Mouse (Mus musculus): ENCODE data around the gene Creb1.
"Not testable (repeated sequence)": the region's sequence is repeated elsewhere in the genome, so short reads cannot be mapped to it uniquely, and the experiment has no call there.

The Creb1 gene

GRCm38 (mm10) chr1:64538837-64539367, 6.5 kb downstream of the Creb1 start:
- DNase-seq (ENCODE audit: low read depth, low spot score): no peak

DNA sequence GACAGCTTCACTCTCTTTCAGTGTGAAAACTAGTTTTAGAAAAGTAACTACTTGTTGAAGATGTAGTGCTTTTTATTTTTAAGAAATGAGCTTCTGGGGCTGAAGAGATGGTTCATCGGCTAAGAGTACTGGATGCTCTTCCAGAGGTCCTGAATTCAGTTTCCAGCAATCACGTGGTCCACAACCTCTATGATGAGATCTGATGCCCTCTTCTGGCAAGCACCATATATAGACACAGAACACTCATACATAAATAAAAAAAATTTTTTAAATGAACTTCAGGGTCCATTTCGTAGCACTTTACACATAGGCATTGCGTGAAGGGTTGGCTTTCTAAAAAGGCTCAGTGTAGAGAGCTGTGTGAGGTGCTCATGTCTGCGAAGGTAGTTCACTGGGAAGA, 11.3 kb downstream of the Creb1 start:
- no peak for DNase-seq (ENCODE audit: low read depth, low spot score)

- no peak for DNase-seq (ENCODE audit: low read depth, low spot score)
These were observed 13.6 kb downstream of the Creb1 start for GRCm38 (mm10) chr1:64546070-64546469.

DNA sequence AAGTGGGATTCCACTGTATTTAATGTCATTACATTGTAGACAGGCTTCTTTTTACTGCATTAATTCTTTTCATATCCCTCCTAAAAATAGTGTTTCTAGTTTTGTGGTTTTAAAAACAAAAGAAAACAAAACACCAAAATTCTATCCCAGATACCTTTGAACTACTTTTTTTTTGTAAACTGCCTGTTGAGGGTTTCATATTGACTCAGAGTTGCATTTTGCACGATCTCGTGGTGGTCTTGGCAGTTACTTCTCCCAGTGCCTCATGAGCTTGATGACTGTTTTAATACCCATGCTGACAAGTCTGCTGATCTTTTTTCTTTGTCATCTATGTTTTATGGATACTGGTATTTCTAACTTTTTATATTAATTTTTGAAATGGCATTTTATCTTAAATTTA, 16.9 kb downstream of the Creb1 start:
- no peak for DNase-seq (ENCODE audit: low read depth, low spot score)

DNA sequence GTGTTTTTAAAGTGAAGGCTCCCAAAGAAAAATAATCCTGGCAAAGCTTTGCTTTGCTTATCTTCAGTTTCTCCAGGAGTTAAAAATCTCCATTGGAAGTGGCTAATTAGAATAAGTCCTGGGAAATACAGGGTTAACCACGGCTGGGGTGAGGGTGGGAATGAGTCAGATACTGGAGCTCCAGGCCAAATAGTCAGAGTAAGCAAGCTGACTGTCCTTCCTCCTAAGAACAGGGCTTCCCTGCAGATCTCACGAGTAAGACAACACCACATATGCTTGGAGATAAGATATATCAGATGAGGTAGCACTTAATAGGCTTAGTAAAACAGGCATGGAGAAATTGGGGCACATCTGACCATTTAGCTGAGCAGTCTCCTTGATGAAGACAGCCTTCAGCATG, 19.5 kb downstream of the Creb1 start:
- DNase-seq (ENCODE audit: low read depth, low spot score): no peak

- DNase-seq (ENCODE audit: low read depth, low spot score): no peak
These were observed 27.7 kb downstream of the Creb1 start for GRCm38 (mm10) chr1:64560105-64560504.

DNA sequence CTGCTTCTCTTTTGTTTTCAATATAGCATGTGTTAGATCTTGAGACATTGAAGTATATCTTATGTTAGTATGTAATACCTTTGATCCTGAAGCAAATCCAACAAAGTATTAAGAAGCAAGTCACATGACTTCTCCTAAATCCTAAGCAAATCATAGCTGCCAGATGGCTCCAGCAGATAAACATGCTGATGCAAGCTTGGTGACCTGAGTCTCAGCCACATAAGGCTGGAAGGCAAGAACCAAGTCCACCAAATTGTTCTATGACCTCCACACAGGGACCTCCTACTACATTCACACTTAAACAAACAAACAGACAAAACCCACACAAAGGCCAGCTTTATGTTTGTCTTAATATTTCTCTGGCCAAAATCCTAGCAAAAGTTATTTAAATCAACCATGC, 35.8 kb downstream of the Creb1 start:
- DNase-seq (ENCODE audit: low read depth, low spot score): no peak

DNA sequence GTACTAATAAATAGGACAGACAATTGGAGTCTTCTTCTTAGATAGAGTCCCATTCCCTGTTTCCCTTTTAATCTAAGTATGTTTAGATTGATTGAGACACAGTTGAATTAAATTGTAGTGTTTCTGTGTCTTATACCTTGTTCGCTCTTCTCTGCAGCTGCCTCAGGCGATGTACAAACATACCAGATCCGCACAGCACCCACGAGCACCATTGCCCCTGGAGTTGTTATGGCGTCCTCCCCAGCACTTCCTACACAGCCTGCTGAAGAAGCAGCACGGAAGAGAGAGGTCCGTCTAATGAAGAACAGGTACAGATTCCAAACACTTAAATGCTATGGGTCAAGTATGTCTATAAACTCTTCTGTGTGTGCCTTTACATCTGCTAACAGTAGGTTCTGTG, 43.6 kb downstream of the Creb1 start:
- no peak for DNase-seq (ENCODE audit: low read depth, low spot score)

DNA sequence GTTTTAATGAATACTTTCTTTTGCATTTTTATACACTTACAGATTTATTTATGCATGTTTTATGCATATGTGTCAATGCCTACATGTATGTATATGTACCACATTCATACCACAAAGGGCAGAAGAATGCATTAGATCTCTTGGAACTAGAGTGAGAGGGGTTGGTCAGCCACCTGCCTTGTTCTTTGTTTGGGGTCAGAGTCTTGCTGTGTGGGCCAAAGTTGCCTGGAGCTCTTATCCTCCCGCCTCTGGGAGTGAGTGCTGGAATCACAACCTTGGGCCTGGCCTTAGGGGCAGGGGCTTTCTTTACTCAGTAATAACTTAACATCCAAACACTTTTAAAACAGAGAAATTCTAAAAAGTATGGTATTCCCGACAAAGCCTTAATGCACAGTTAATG, 44.3 kb downstream of the Creb1 start:
- no peak for DNase-seq (ENCODE audit: low read depth, low spot score)

- DNase-seq (ENCODE audit: low read depth, low spot score): not testable (repeated sequence)
These were observed 45.5 kb downstream of the Creb1 start for GRCm38 (mm10) chr1:64577911-64578310.

DNA sequence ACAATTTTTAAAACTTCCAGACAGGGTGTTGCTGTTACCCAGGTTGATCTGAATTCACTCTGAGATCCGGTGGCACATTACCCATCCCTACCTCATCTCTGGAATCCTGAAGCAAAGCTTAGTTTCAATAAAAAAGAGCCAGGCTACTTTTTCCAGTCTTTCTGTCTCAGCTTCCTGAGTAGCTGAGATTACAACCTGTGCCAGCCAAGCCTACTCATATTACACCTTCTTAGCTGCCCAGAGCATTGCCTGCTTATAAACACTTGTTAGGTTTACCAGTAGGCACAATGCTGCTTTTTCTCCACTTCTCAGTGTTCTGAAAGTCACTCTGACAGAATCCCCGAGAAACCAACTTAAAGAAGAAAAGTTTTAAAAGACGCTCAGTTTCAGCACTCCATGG, 46.4 kb downstream of the Creb1 start:
- no peak for DNase-seq (ENCODE audit: low read depth, low spot score)

- DNase-seq (ENCODE audit: low read depth, low spot score): no peak
These were observed 66.5 kb downstream of the Creb1 start for GRCm38 (mm10) chr1:64598926-64599325.

GRCm38 (mm10) chr1:64600413-64601077, 68.1 kb downstream of the Creb1 start:
- no peak for DNase-seq (ENCODE audit: low read depth, low spot score)

DNA sequence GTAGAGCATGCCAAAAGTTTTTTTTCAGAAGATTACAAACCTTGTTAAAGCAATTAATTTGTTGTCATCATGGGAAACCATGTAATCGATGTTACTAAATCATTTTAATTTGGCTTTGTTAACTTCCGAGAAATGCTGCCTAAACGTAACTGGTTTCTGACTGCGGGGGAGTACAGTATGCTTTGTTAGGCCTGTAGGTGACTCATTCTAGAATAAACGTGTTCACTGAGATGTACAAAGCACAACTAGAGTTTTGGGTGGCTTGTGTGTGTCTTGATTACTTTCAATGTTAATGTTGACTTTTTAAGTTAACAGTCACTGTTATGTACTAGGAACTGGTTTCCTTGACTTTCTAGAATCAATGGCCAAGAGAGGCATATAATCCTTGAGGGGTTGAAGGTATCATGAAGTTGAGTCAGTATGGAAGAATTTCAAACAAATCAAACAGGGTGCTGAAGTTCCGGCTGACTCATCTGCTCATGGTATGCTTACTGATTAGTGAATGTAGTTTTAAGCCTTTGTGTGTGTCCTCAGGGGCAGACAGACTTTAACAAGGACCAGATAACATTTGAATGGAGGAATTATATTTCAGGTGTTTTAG, 68.9 kb downstream of the Creb1 start:
- DNase-seq (ENCODE audit: low read depth, low spot score): no peak

DNA sequence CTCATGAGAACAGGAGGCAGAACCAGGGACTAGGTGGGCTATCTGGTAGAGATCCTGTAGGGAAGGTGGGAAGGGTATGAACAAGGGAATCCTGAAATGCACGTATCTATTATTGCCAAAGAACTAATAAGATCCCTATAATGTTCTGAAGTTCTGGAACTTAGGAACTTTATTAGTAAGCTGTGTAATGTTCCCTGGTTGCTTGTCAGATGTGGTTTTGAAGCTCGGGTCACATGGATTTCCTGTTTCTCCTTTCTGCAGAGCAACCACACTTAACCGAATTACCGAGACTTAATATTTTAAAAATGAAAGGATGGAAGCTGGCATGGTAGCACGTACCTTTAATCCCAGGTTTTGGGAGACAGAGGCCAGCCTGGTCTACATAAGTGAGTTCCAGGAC, 70.9 kb downstream of the Creb1 start:
- no peak for DNase-seq (ENCODE audit: low read depth, low spot score)

GRCm38 (mm10) chr1:64609145-64609544, 76.7 kb downstream of the Creb1 start:
- no peak for DNase-seq (ENCODE audit: low read depth, low spot score)

DNA sequence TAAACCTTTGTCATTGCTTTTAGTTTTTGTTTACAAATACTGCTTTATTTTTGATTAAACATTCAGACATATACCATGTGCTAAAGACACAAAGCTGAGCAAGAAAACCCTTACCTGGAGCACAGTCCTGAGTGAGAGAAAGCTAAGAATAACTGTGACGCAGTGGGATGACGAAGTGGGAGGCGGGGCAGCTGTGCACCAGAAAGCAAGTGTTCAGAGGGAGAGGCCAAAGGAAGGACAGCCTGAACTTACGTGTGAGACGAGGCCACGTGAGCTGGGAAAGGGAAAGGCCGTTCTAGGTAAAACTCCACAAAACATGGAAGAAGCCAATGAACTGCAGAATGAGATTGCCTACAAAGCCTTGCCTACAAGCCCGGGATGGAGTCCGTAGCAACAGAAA, 77.5 kb downstream of the Creb1 start:
- no peak for DNase-seq (ENCODE audit: low read depth, low spot score)

DNA sequence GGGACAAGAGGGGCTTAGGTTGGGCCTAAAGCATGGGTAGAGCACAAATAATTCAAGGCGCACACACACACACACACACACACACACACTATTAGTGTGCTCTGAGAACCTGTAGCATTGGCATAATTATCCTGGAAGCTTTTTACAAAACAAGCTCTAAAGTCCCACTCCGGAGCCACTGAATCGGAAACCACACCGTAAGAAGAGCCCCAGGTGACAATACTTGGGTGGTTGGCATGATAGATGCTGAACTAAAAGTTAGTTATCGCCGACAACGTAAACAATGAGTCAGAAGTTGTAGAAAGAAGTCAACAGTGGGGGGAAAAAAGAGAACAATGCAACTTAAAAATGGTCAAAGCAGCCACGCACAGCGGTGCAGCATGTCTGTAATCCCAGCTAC, 81.9 kb downstream of the Creb1 start:
- DNase-seq (ENCODE audit: low read depth, low spot score): no peak

DNA sequence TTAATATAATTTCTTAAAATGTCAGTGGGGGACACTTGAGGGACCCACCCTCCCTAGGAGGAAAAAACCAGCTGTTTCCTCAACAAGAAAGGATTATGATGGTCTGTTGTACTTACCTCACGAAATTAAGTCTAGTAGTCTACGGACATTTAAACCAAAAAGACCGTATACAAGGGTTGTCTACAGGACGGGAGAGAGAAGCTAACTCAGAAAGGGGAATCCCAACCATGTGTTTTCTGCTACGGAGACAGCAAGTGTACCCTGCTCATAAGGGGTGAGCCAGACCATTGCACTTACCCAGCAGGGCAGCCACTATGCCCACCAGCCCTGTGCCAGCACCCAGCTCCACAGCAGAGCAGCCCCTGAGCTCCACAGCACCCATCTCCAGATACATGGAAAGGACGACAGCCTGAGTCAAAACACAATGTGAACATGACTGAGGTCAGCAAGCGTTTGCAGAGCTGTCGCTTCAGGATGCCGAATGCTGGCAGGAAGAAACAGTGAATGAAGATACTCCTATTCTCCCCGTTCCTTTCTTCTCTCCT, 82.4 kb downstream of the Creb1 start:
- no peak for DNase-seq (ENCODE audit: low read depth, low spot score)

DNA sequence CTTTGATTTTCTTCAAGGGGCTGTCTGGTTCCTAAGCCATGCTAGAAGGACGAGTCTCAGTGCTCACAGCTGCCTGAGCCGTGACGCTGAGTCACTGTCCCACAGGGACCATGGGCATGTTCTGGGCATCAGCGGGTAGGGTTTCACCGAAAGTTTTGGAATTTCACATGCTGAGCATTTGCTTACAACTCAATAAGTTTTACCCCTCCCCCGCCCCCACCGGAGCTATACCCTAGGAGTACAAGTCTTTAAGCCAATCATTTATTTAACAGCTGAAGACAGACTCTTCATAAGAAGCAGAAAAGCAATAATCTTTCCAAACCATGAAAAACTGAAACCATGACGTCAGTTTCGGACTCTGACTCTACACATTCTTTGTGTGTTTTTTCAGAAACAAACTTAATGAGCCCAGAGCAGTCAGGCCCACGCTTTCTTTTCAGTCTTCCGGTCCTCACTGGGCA, 83.1 kb downstream of the Creb1 start:
- no peak for DNase-seq (ENCODE audit: low read depth, low spot score)

DNA sequence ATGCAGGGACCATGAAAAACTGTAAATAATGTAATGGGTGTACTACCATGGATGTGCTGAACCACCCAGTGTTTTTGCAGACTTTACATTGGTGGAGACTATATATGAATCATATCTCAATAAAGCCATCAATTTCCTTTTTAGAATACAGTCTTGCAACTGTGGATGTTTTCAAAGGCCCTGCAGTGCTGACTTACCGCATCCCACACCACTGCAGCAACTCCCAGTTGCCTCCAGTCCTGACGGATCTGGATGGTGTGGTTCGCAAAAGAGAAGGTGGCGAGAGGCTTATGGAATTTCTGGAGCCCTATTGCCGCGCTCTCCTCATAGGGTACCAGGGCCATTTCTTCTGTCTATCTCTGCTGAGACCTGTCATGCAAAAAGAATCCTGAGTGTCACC, 83.6 kb downstream of the Creb1 start:
- DNase-seq (ENCODE audit: low read depth, low spot score): no peak

- DNase-seq (ENCODE audit: low read depth, low spot score): no peak
These were observed 84.1 kb downstream of the Creb1 start for GRCm38 (mm10) chr1:64616531-64616880.
